Mouse (Mus musculus) midbrain, postnatal 0 days (tissue): ENCODE measurements at regions not wholly inside any gene's neighbourhood (a gene's known extent, or its start where the extent isn't known, plus 50 kb on each side); places are given as distances from the start of the nearest gene placed in this dataset.

Source experiments
- ATAC-seq: fragments of 200-750 bp; cut with Nextera tagmentation; 2 replicates; pipeline ENCODE4 v1.8.0; 2017; ENCODE audit warnings: moderate number of reproducible peaks, mild to moderate bottlenecking, moderate TSS enrichment, moderate library complexity; ENCODE audit not compliant: low FRiP score
- DNase-seq: peaks from one replicate; pipeline ENCODE4 v3.0.0-alpha.2; 2015; ENCODE audit warnings: low spot score
- H3K27ac ChIP-seq: fragments of 300-500 bp; sonication (generic); 2 replicates; pipeline ENCODE4 v1.5.1; 2014; ENCODE audit warnings: low read depth, mild to moderate bottlenecking, low read length, mixed read lengths
- H3K27me3 ChIP-seq: fragments of 300-500 bp; sonication (generic); 2 replicates; pipeline ENCODE4 v1.6.1; 2014; ENCODE audit warnings: low read length, control low read depth, mixed read lengths; ENCODE audit not compliant: insufficient read depth
- H3K36me3 ChIP-seq: fragments of 300-500 bp; sonication (generic); 2 replicates; pipeline ENCODE4 v1.6.1; 2014; ENCODE audit warnings: low read length, control low read depth, mixed read lengths; ENCODE audit not compliant: insufficient read depth
- H3K4me1 ChIP-seq: fragments of 300-500 bp; sonication (generic); 2 replicates; pipeline ENCODE4 v1.6.1; 2014; ENCODE audit warnings: mild to moderate bottlenecking, control low read depth, antibody characterized with exemption, low read length, mixed read lengths; ENCODE audit not compliant: insufficient read depth
- H3K4me2 ChIP-seq: fragments of 300-500 bp; sonication (generic); 2 replicates; pipeline ENCODE4 v1.6.1; 2014; ENCODE audit warnings: low read depth, mild to moderate bottlenecking, low read length, mixed read lengths; ENCODE audit not compliant: poor library complexity, severe bottlenecking
- H3K4me3 ChIP-seq: fragments of 300-500 bp; sonication (generic); 2 replicates; pipeline ENCODE4 v1.5.1; 2014; ENCODE audit warnings: low read depth, mild to moderate bottlenecking, low read length, moderate library complexity
- H3K9ac ChIP-seq: fragments of 300-500 bp; sonication (generic); replicated peaks from 2 replicates; pipeline ENCODE4 v1.6.1; 2014; ENCODE audit warnings: mild to moderate bottlenecking, low read length, moderate library complexity, mixed read lengths; ENCODE audit not compliant: poor library complexity, severe bottlenecking
- H3K9me3 ChIP-seq: fragments of 300-500 bp; sonication (generic); 2 replicates; pipeline ENCODE4 v1.6.1; 2016; ENCODE audit warnings: low read length, control low read depth
- CTCF ChIP-seq: IDR thresholded peaks from 2 replicates; pipeline ENCODE4 v1.5.1; 2016; ENCODE audit warnings: antibody characterized with exemption, mild to moderate bottlenecking
- WGBS: fragments of 180-500 bp; shearing (Covaris S2); extraction: QIAGEN DNeasy Blood & Tissue Kit; methylation state at CpG from one replicate; pipeline ENCODE4 v1.1.7; 2014; 5-methylcytosine and 5-hydroxymethylcytosine counted together

- 83% methylated on average over 5 of the region's 5 CpGs for WGBS
- DNase-seq (no peak), ATAC-seq (no peak)
- H3K4me3 ChIP-seq, result no peak overlapping the region
- no peaks in the 10 kb centered on the region for H3K27me3 ChIP-seq
- H3K27ac ChIP-seq, result no peak overlapping the region
- no peak overlapping the region for H3K4me2 ChIP-seq
- H3K36me3 ChIP-seq, result no peaks in the 10 kb centered on the region
- no peak for TF ChIP-seq CTCF
- H3K9me3 ChIP-seq, result no peaks in the 10 kb centered on the region
- no peak overlapping the region for H3K9ac ChIP-seq
- 0 out of 2 replicates have a peak, but pooled peaks cover 4% of the 10 kb centered on the region for H3K4me1 ChIP-seq
Measured at GRCm38 (mm10) chr12:68604524-68605299, 554.3 kb downstream of the Rps29 start.

GRCm38 (mm10) chr12:68602682-68603081, 556.3 kb downstream of the Rps29 start:
- 20% methylated on average over 4 of the region's 4 CpGs for WGBS
- no peak overlapping the region for H3K4me3 ChIP-seq

GRCm38 (mm10) chr12:68601366-68601765, 557.6 kb downstream of the Rps29 start:
- no peak overlapping the region for H3K9ac ChIP-seq
- TF ChIP-seq CTCF, result no peak
- no peak overlapping the region for H3K27ac ChIP-seq
- no peak overlapping the region for H3K4me2 ChIP-seq
- no peaks in the 10 kb centered on the region for H3K36me3 ChIP-seq
- no peak for ATAC-seq
- no peak for DNase-seq
- H3K27me3 ChIP-seq, result no peaks in the 10 kb centered on the region
- 0 out of 2 replicates have a peak, but pooled peaks cover 4% of the 10 kb centered on the region for H3K4me1 ChIP-seq
- no peak overlapping the region for H3K4me3 ChIP-seq
- H3K9me3 ChIP-seq, result no peaks in the 10 kb centered on the region

More at GRCm38 (mm10) chr12:68602682-68603081, 556.3 kb downstream of the Rps29 start:
- Histone ChIP-seq H3K27ac (no peak overlapping the region), H3K4me2 (no peak overlapping the region), H3K4me1 (0 out of 2 replicates have a peak, but pooled peaks cover 4% of the 10 kb centered on the region), H3K36me3 (no peaks in the 10 kb centered on the region), H3K9me3 (no peaks in the 10 kb centered on the region), H3K9ac (no peak overlapping the region), H3K27me3 (no peaks in the 10 kb centered on the region)
- no peak for DNase-seq
- TF ChIP-seq CTCF, result no peak
- no peak for ATAC-seq

GRCm38 (mm10) chr12:68599681-68600596, 559.0 kb downstream of the Rps29 start:
- Histone ChIP-seq H3K27me3 (no peaks in the 10 kb centered on the region), H3K4me3 (no peak overlapping the region), H3K36me3 (no peaks in the 10 kb centered on the region), H3K4me2 (no peak overlapping the region), H3K27ac (peak overlapping the region; percentile 38), H3K4me1 (0 out of 2 replicates have a peak, but pooled peaks cover 4% of the 10 kb centered on the region), H3K9me3 (no peaks in the 10 kb centered on the region), H3K9ac (no peak overlapping the region; the same call in 1 of the 2 replicates)
- 42% methylated on average over 7 of the region's 7 CpGs for WGBS
- DNase-seq, result peak; percentile 66
- no peak for TF ChIP-seq CTCF
- ATAC-seq, result peak; percentile 58

GRCm38 (mm10) chr12:68599016-68599616, 559.9 kb downstream of the Rps29 start:
- no peak overlapping the region for H3K4me2 ChIP-seq
- WGBS, result 29% methylated on average over 8 of the region's 8 CpGs
- H3K36me3 ChIP-seq, result no peaks in the 10 kb centered on the region
- no peaks in the 10 kb centered on the region for H3K9me3 ChIP-seq
- no peak for TF ChIP-seq CTCF
- ATAC-seq (no peak), DNase-seq (no peak)
- no peak overlapping the region for H3K4me3 ChIP-seq
- no peak overlapping the region for H3K27ac ChIP-seq
- 0 out of 2 replicates have a peak, but pooled peaks cover 4% of the 10 kb centered on the region for H3K4me1 ChIP-seq
- H3K27me3 ChIP-seq, result no peaks in the 10 kb centered on the region
- no peak overlapping the region for H3K9ac ChIP-seq
